Mouse (Mus musculus) midbrain, postnatal 0 days (tissue): ENCODE measurements around the gene Rnls. TPM values are rescaled to one million over a fixed set of nuclear protein-coding genes. Genes with fewer than 3 reads are reported as not detected.

ENCODE experiments used
- ATAC-seq: fragments of 200-750 bp; cut with Nextera tagmentation; 2 replicates; pipeline ENCODE4 v1.8.0; 2017; ENCODE audit warnings: moderate number of reproducible peaks, mild to moderate bottlenecking, moderate TSS enrichment, moderate library complexity; ENCODE audit not compliant: low FRiP score
- DNase-seq: peaks from one replicate; pipeline ENCODE4 v3.0.0-alpha.2; 2015; ENCODE audit warnings: low spot score
- H3K27ac ChIP-seq: fragments of 300-500 bp; sonication (generic); 2 replicates; pipeline ENCODE4 v1.5.1; 2014; ENCODE audit warnings: low read depth, mild to moderate bottlenecking, low read length, mixed read lengths
- H3K27me3 ChIP-seq: fragments of 300-500 bp; sonication (generic); 2 replicates; pipeline ENCODE4 v1.6.1; 2014; ENCODE audit warnings: low read length, control low read depth, mixed read lengths; ENCODE audit not compliant: insufficient read depth
- H3K36me3 ChIP-seq: fragments of 300-500 bp; sonication (generic); 2 replicates; pipeline ENCODE4 v1.6.1; 2014; ENCODE audit warnings: low read length, control low read depth, mixed read lengths; ENCODE audit not compliant: insufficient read depth
- H3K4me1 ChIP-seq: fragments of 300-500 bp; sonication (generic); 2 replicates; pipeline ENCODE4 v1.6.1; 2014; ENCODE audit warnings: mild to moderate bottlenecking, control low read depth, antibody characterized with exemption, low read length, mixed read lengths; ENCODE audit not compliant: insufficient read depth
- H3K4me2 ChIP-seq: fragments of 300-500 bp; sonication (generic); 2 replicates; pipeline ENCODE4 v1.6.1; 2014; ENCODE audit warnings: low read depth, mild to moderate bottlenecking, low read length, mixed read lengths; ENCODE audit not compliant: poor library complexity, severe bottlenecking
- H3K4me3 ChIP-seq: fragments of 300-500 bp; sonication (generic); 2 replicates; pipeline ENCODE4 v1.5.1; 2014; ENCODE audit warnings: low read depth, mild to moderate bottlenecking, low read length, moderate library complexity
- H3K9ac ChIP-seq: fragments of 300-500 bp; sonication (generic); replicated peaks from 2 replicates; pipeline ENCODE4 v1.6.1; 2014; ENCODE audit warnings: mild to moderate bottlenecking, low read length, moderate library complexity, mixed read lengths; ENCODE audit not compliant: poor library complexity, severe bottlenecking
- H3K9me3 ChIP-seq: fragments of 300-500 bp; sonication (generic); 2 replicates; pipeline ENCODE4 v1.6.1; 2016; ENCODE audit warnings: low read length, control low read depth
- CTCF ChIP-seq: IDR thresholded peaks from 2 replicates; pipeline ENCODE4 v1.5.1; 2016; ENCODE audit warnings: antibody characterized with exemption, mild to moderate bottlenecking
- WGBS: fragments of 180-500 bp; shearing (Covaris S2); extraction: QIAGEN DNeasy Blood & Tissue Kit; methylation state at CpG from one replicate; pipeline ENCODE4 v1.1.7; 2014; 5-methylcytosine and 5-hydroxymethylcytosine counted together
- polyA plus RNA-seq: library from polyadenylated mRNA; unstranded; fragments of >200 nt; fragmentation: Nextera tagmentation; extraction: Ambion mirVana; gene quantifications from 2 replicates; pipeline ENCODE4 v1.2.1, GENCODE M21; 2015
- total RNA-seq: library from RNA; depleted of rRNA; stranded (reverse); fragments of >200 nt; gene quantifications from 2 replicates; pipeline ENCODE4 v1.2.3, GENCODE M21; 2014

Rnls gene
- total and polyA plus RNA-seq, 2 experiments from 2014 or later, result 3.1 to 10.7 TPM

- TF ChIP-seq CTCF, result no peak
- DNase-seq (no peak), ATAC-seq (no peak)
- H3K9ac ChIP-seq, result no peak overlapping the region
- 76% methylated on average over 5 of the region's 5 CpGs for WGBS
- H3K27me3 ChIP-seq, result no peaks in the 10 kb centered on the region
- no peaks in the 10 kb centered on the region for H3K4me1 ChIP-seq
- no peaks in the 10 kb centered on the region for H3K9me3 ChIP-seq
- no peak overlapping the region for H3K4me2 ChIP-seq
- no peaks in the 10 kb centered on the region for H3K36me3 ChIP-seq
- H3K27ac ChIP-seq, result no peak overlapping the region
- no peak overlapping the region for H3K4me3 ChIP-seq
Observed at GRCm38 (mm10) chr19:33253893-33254292, 138.2 kb downstream of the Rnls start.

GRCm38 (mm10) chr19:33252226-33252625, 139.9 kb downstream of the Rnls start:
- WGBS, result 87% methylated on average over 5 of the region's 5 CpGs
- no peak for DNase-seq

GRCm38 (mm10) chr19:33244196-33244595, 147.9 kb downstream of the Rnls start:
- Histone ChIP-seq H3K4me2 (no peak overlapping the region), H3K36me3 (no peaks in the 10 kb centered on the region), H3K27ac (no peak overlapping the region), H3K9me3 (no peaks in the 10 kb centered on the region), H3K4me3 (no peak overlapping the region), H3K4me1 (no peaks in the 10 kb centered on the region), H3K9ac (no peak overlapping the region), H3K27me3 (no peaks in the 10 kb centered on the region)
- DNase-seq, result no peak
- ATAC-seq, result no peak
- WGBS, result 79% methylated on average over 2 of the region's 2 CpGs
- no peak for TF ChIP-seq CTCF

More at GRCm38 (mm10) chr19:33252226-33252625, 139.9 kb downstream of the Rnls start:
- ATAC-seq, result no peak
- no peak for TF ChIP-seq CTCF
- H3K4me3 ChIP-seq, result no peak overlapping the region
- no peaks in the 10 kb centered on the region for H3K4me1 ChIP-seq
- H3K36me3 ChIP-seq, result no peaks in the 10 kb centered on the region
- no peak overlapping the region for H3K27ac ChIP-seq
- H3K4me2 ChIP-seq, result no peak overlapping the region
- H3K27me3 ChIP-seq, result no peaks in the 10 kb centered on the region
- H3K9ac ChIP-seq, result no peak overlapping the region
- no peaks in the 10 kb centered on the region for H3K9me3 ChIP-seq

- Histone ChIP-seq H3K4me2 (no peak overlapping the region), H3K4me1 (no peaks in the 10 kb centered on the region), H3K9me3 (no peaks in the 10 kb centered on the region), H3K9ac (no peak overlapping the region), H3K4me3 (no peak overlapping the region), H3K27ac (no peak overlapping the region), H3K27me3 (no peaks in the 10 kb centered on the region), H3K36me3 (no peaks in the 10 kb centered on the region)
- WGBS, result 83% methylated on average over 2 of the region's 2 CpGs
- no peak for ATAC-seq
- DNase-seq, result no peak
- TF ChIP-seq CTCF, result no peak
Observed at GRCm38 (mm10) chr19:33240386-33240785, 151.7 kb downstream of the Rnls start.

- no peak overlapping the region for H3K4me2 ChIP-seq
- no peak overlapping the region for H3K9ac ChIP-seq
- TF ChIP-seq CTCF, result no peak
- no peaks in the 10 kb centered on the region for H3K36me3 ChIP-seq
- no peak overlapping the region for H3K4me3 ChIP-seq
- 73% methylated on average over 3 of the region's 3 CpGs for WGBS
- H3K27me3 ChIP-seq, result no peaks in the 10 kb centered on the region
- H3K9me3 ChIP-seq, result no peaks in the 10 kb centered on the region
- DNase-seq (no peak), ATAC-seq (no peak)
- H3K4me1 ChIP-seq, result no peaks in the 10 kb centered on the region
- no peak overlapping the region for H3K27ac ChIP-seq
Observed at GRCm38 (mm10) chr19:33232902-33233301, 159.2 kb downstream of the Rnls start.

GRCm38 (mm10) chr19:33231303-33231702, 160.8 kb downstream of the Rnls start:
- H3K36me3 ChIP-seq, result no peaks in the 10 kb centered on the region
- no peak overlapping the region for H3K4me3 ChIP-seq
- H3K4me2 ChIP-seq, result no peak overlapping the region
- H3K27ac ChIP-seq, result no peak overlapping the region
- no peak for DNase-seq
- 65% methylated on average over 6 of the region's 6 CpGs for WGBS
- no peaks in the 10 kb centered on the region for H3K27me3 ChIP-seq
- TF ChIP-seq CTCF, result no peak
- H3K9ac ChIP-seq, result no peak overlapping the region
- H3K4me1 ChIP-seq, result no peaks in the 10 kb centered on the region
- no peak for ATAC-seq
- H3K9me3 ChIP-seq, result no peaks in the 10 kb centered on the region
